Mouse (Mus musculus) frontal cortex, postnatal 14 days (tissue): ENCODE measurements around the gene Bicd1.
"Not testable (repeated sequence)": the region's sequence is repeated elsewhere in the genome, so short reads cannot be mapped to it uniquely, and the experiment has no call there.

ENCODE experiments used
- DNase-seq, 2 experiments: peaks; one replicate each; pipeline ENCODE4 v3.0.0; 2022; ENCODE audit warnings: low spot score in 2 of 2

Gene Bicd1

DNA sequence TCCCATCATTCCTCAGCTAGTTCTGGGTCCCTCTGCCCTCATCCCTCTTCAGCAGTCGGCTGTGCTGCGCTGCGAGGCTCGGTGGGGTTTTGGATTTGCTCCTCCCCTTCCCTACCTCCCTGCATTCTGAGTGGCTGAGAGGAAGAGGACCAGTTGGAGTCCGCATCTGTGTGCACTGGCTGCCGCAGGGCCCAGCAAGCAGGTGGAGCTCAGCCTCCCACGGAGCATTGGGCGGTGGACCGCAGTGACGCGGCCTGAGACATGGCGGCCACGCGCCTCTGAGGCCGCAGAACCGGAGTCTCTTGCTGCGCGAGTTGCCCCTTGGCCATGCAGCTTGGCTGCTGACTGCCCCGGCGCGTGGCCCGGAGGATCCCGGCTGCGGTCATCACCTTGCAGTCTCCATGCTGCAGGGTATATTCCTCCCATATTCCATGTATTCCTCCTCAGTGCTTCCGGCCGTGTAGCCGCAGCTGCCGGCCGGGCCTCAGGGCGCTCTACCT is at the start of gene Bicd1:
Gene Bicd1 (plus strand): TSS at position 54 of the 500 bp plus-strand sequence.
- peak; percentile 84 to 85 for DNase-seq

DNA sequence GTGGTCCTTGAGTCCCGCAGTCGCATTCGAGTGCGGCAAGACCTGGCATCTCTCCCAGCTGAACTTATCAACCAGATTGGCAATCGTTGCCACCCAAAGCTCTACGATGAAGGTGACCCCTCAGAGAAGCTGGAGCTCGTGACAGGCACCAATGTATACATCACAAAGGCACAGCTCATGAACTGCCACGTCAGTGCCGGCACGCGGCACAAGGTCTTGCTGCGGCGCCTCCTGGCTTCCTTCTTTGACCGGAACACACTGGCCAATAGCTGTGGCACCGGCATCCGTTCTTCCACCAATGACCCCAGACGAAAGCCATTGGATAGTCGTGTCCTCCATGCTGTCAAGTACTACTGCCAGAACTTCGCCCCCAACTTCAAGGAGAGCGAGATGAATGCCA is 46.2 kb upstream of the Bicd1 start:
- not testable (repeated sequence) for DNase-seq

DNA sequence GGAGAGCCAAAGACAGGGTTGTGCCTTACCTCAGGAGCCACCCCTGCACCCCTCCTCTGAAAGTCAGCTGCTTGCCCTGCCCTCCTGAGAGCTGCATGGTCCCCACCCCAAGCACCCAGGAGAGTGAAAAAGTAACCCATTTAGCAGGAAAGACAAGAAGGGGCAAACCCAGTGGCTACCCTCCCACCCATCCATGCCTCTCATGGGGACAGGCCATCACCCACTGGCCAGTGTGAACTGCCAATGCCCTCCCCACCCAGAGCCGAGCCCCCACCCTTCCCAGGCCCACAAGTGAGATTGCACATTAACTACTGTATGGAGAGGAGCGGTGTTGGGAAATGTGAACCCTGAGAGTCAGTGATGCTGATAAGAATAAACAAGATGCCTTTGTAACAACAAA is 42.7 kb upstream of the Bicd1 start:
- DNase-seq: not testable (repeated sequence)

DNA sequence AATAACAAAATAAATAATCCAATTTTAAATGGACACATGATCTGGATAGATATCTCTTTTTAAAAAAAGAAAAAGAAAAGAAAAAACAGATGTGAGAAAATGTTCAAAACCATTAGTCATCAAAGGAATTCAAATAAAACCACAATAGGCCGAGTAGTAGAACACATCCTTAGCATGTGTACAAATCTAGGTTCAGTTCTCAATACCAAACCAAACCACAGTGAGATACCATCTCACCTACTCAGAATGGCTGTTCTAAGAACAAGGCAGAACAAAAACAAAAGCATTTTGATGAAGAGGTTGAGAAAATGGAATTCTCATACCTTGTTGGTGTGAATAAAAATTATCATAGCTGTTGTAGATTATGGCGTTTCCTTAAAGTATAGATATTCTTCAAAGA is 42.3 kb upstream of the Bicd1 start:
- DNase-seq: no peak

DNA sequence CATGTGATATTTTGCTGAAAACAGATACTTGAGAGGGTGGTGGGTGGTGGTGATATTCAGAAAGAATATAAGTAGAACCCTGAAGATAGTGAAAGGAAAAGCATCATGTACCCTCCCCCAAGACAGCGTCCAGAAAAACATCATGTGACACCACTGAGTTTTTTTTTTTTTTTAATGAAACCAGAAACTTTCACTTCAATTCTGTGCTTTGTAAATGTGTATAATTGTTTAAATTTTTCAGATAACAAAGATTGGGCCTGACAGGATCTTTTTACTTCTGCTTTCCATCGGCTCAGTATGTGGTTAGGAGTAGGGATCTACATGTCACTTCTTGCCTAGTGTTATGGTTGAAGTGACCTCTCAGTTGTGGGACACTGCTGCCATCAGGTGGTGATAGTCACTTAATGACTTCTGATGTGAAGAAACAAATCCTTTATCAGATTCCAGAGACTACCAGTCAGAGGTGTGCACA is 33.7 kb upstream of the Bicd1 start:
- peak; percentile 10 to 18 for DNase-seq

DNA sequence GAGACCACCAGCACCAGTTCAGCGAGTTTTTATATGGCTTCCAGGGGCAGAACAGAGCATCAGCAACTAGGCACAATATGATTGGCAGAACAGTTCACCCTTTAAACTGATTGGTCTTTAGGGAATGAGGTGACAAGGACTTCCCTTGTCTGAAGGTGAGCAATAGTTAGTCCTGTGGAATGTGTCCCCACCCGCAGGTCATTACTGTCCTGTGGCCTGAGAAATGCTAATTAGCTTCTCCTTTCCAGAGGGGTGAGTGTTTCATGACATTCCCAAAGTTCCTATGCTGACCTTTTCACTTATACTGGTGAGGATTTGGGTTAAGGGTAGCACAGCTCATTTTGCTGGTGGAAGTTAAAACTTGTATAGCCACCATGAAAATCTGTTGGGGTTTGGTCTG is 25.2 kb upstream of the Bicd1 start:
- no peak for DNase-seq

DNA sequence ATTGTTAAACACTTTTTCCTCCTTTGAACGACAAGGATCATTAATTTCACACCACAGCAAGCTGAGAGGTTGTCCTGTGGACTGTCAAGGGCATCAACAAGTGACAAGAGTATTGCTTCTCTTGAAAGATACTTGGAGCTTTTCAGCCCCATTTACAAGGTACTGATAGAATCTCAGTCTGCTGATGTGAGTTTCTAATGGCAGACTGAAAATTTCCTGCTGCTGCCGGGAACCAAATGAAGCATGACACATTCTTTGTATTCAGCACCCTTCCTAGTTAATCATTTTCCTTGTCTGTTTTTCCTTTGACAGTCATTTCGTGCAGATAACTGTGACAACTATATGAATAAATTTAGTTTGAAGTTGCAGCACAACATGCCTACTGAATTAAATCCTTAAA is 22.3 kb upstream of the Bicd1 start:
- no peak for DNase-seq

DNA sequence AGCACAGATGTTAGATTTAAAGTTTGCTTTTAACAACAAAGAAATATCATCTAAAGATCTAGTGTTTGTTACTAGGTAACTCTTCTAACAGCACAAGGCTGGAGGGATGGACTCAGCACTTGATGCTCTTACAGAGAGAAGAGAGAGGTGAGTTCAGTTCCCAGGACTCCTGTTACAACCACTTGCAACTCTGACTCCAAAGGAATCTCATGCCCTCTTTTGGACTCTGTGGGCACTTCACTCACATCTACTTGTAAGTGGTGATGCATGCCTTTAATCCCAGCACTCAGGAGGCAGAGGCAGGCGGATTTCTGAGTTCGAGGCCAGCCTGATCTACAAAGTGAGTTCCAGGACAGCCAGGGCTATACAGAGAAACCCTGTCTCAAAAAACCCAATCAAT is 19.1 kb upstream of the Bicd1 start:
- DNase-seq: not testable (repeated sequence)

DNA sequence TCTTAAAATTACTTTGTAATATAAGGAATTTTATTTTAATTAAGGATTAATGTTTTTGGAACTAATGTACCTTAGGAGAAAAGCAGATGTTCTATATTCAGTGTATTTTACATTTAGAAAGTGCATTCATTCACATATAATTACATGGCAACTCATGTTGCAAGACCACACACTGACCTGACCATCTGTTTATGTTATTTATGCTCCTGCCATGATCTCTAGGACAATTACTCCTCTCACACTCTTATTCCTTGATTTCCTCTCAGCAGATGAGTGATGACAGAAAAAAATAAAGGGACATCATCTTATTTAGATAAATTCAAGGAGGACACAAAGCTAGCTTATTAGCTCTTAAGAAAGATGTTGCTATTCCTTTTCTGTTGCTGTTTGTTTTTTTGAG is 9.3 kb upstream of the Bicd1 start:
- DNase-seq: no peak

DNA sequence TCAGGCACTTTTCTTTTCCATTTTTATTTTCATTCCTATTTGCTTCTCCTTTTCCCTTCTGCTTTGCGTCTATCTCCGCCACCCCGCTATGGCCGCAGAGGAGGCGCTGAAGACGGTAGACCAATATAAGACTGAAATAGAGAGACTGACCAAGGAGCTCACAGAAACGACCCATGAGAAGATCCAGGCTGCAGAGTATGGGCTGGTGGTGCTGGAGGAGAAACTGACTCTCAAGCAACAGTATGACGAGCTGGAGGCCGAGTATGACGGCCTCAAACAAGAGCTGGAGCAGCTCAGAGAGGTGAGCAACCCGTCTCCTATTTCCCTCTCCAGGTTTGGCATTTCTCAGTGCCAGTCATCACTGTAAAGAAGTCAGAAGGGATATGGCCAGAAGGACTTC is 655 bp downstream of the Bicd1 start:
- DNase-seq: peak; percentile 10 to 27

DNA sequence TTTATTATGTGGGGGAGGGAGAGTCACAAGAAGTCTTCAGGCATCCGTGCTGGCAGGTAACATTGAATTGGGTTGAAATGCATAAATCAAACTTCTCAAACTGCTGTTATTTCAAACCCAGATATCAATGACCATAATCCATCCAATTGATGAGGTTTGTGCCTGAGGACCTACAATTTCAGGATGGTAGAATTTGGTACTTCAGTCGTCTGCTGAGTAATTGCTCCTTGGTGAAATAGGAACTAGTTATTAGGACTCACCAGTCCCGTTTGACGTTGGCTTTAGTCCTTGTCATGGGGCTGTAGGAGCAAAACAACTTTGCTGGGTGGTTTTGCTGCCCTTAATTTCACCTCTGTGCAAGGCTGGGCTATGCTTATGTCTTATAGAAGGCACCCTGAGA is 1.2 kb downstream of the Bicd1 start:
- DNase-seq: no peak

DNA sequence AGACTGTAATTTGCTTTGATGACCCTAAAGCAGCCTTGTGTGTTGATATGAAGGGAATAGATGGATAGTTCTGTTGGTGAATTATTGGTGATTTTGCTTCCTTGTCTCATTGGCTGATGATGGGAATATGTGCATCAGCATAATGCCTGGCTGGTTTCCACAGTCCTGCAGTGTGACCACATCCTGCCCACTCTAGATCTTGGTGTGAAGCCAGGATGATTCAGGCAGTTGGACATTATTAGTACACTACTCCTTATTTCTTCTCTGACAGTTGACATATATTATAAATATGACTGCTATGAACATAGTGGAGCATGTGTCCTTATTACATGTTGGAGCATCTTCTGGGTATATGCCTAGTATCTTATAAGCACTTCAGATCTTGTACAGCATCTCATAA is 4.6 kb downstream of the Bicd1 start:
- DNase-seq: no peak

DNA sequence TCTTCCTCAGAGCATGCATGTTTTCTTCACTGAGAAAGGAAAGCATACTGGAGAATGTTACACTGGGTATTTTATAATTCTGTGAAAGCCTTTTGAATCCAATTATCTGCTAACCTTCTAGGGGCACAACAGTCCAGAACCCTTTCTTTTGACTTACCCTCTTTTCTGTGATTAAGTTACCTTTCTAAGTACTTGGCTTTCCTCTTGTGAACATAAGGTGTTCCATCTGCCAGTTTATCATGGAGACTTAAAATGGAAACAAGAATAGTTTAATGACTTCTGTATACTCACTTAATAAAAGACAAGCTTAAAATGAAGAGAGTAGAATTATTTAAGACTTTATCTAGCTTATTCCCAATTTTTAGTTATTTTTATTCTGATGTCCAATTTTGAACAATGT is 16.1 kb downstream of the Bicd1 start:
- no peak for DNase-seq

DNA sequence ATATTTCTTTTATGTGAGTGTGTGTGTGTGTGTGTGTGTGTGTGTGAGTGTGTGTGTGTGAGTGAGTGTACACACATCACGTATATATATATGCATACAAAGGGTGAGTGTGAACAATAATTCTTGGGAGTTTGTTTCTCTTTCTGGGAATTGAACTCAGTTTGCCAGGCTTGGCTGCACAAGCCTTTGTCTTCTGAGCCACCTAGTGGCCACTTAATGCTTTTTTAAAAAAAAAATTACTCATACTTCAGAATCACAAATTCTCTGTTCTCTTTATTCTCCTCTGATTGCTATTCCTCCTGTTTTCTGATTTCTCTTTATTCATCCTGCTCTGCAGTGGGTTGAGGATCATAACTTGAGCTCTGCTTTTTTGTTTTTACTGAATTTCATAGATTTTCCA is 30.5 kb downstream of the Bicd1 start:
- DNase-seq: no peak

DNA sequence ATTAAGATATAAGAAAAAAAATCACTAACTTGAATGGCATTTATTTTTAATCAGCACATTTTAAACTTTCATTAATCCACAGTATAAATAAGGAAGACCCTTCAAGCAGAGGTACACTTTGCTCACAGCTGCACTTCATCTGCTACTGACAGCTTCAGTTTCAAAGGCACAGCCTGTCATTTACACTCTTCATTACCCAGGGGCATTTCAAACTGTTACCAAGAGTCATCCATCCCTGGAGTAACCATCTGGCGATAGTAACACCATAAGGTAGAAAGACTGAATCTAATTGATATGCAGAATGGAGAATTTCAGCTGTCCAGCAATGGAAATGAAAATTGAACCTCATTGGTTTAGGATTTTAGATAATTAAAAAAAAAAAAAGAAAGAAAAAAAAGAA is 34.2 kb downstream of the Bicd1 start:
- no peak for DNase-seq

DNA sequence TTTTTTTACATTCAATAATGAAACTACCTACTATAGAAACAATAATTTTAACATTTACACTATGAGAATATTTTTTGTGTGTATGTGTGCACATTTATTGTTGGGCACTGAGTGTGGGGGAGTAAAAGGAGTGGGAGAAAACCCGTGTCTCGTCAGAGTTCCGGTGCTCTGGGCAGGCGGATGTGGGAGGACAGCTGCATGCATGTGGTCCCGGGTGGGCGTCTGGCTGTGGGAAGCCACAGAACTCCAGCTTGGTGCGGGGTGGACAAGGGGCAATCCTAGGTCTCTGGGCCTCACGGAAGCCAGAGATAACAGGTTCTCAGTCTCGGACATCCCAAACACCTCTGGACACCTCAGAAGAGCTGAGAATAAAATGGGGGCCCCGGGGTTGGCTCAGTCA is 37.2 kb downstream of the Bicd1 start:
- DNase-seq: no peak

DNA sequence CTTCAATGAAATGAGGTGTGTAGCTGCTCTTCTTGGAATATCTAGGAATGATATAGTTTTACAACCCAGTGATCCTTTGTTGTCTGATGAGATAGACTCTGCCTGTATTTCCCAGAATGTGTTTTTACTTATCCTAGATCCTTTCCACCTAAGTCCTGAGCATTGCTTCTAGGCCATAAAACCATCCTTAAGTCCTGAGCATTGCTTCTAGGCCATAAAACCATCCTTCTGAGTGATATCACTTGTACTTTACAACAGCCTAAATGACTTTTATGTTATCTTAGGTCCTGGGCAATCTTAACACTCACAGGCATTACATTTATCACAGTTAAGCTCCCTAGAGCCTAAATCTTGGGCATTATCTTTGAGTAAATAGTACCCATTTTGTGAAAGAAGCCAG is 48.6 kb downstream of the Bicd1 start:
- no peak for DNase-seq

DNA sequence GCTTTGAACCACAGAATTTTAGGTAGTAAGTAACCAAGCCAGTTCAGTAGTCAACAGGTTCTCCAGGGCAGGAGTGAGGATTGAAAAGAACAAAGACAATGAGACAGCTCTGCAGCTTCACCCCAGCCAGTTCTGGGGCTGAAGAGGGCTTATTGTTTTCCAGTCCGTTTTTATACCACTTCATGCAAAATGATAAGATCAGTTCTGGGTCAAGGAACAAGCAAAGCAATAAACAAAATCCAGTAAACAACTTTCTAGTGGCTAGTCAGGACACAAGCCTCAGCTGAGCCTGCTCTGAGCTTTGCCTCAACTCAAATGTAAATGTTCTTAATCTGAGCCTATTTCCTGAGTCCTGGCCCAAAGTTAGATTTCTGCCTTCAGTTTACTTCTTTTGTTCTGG is 52.3 kb downstream of the Bicd1 start:
- DNase-seq: no peak

DNA sequence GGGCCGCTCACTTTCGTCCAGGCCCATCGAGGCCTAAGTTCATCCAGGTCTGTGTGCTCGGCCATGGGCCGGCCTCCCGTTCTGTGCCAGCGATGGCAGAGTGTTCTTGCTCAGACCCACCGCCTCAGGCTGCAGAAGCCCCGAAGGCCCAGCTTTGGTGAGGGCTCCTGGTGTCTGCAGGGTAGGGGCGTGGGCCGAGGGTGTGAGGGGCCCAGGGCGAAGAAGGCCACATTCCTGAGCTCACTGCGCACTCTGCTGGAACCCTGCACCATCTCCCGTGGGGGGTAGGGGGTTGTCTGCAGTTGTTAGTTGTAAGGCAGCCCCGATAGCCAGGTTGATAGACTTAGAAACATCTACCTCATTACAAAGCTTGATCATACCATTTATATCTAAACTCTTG is 62.8 kb downstream of the Bicd1 start:
- DNase-seq: no peak

DNA sequence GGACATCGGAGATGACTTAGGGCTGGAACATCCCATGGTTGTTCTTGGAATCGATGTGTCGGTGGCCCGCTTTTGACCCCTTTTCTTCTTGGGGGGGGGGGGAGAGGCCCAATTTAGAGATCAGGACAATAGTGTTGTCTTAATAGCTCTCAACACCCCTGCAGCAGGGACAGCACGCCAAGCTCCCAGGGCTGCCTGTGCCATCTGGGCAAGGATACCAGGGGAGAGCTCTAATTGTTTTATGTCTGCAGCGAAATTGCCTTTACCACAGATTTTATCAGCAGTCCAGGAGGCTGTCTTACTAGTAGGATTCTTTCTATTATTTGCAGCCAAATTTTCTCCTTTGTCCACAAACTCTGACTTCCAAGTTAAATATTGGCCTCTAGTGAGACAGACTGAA is 63.8 kb downstream of the Bicd1 start:
- not testable (repeated sequence) for DNase-seq

DNA sequence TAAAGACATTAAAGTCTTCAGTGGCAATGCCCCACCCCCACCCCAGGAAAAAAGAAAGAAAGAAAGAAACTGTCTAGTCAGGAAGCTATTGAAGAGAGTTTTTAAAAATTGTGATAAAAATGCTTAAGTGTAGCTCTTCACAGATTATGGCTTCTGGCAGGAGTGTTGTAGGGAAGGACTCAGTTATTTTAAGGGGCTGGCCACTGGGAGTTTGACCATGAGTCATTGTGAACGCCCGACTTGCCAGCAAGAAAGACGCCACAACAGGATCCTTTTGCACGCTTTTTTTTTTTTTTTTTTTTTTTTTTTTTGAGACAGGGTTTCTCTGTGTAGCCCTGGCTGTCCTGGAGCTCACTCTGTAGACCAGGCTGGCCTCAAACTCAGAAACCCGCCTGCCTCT is 73.2 kb downstream of the Bicd1 start:
- not testable (repeated sequence) for DNase-seq

DNA sequence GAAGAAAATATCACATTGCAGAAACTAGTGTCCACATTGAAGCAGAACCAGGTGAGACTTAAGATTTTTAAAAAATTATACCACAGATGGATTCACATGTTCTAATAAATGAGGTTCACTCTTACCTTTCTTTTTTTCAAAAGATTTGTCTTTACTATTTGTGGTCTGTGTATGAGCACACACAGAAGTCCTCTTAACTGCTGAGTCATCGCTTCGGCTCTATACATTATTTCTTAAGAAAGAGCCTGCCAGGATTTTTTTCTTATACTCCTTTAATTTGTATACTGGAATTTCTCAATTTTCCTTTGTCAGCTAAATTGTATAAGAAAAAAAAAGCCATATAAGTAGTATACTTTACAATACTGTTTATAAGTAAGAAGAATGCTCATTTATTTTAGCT is 86.0 kb downstream of the Bicd1 start:
- DNase-seq: no peak

DNA sequence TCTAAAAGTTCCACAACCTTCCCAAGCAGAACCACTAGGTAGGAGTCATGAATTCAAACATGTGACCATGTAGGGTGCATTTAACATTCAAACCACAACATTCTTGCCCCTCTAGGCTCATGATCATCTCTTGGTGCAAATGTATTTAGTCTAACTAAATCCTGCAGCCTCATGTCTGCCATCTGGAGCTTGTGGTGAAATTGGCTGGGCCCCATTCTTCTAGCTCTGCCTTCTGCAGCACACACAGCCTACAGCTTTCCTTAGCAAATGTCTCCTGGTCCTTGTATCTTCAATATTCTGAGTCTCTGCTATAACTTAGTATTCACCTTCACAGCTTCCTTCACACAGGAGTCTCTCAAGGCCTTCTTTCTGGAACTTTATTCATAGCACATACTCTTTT is 87.2 kb downstream of the Bicd1 start:
- DNase-seq: no peak

DNA sequence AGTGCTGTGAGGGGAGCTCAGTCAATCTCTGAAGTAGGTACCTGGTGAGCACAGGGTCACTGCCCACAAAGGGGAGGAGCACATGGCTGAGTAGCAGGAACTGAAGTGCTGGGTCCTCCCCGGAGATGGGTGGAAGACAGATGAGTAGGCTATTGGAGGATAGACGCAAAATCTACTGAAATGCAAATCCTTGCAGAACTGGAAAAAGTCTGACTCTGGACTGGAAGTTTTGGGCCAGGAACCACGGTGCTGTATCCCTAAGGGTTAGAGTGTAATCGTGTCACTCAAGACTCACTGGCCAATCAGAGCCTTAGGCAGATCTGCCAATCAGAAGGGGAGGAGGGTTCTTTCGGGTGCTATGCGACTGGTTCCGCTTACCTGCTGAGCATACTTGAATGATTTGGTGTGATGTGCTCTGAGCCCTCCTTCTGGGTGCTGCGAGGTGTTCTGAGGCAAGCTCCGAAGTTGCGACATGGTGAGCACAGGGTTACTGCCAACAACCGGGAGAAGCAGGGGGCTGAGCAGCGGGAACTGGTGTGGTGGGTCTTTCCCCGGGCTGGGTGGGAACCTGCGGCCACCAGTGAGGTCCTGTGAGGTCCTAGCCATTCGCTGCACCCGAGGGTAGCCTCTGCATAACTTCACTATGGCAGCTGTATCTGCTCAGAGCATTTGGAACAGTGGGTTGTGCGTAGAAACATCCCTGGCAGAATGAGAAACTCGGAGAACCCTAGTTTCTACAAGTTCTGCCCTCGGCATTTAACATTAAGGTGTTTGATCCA is 157.2 kb downstream of the Bicd1 start:
- peak; percentile 55 to 62 for DNase-seq
